In genomic region chr2:131905025-131905424, GRCm38 (mm10) we compare ENCODE assay signal across 27 mouse cellular contexts. TPM values are rescaled to one million over a fixed set of nuclear protein-coding genes. Genes with fewer than 3 reads are reported as not detected.
DNase-seq lines count a peak whose midpoint lies in the region; ATAC-seq lines count a peak whose summit lies in the region.
"Had no signal": no experiment of that assay in that cellular context is flagged by ENCODE, and none has a peak within 500 bp of the region (broad histone marks: within the 10 kb centered on the region; RNA-seq: fewer than 3 reads in every experiment).

No protein-coding gene starts in this region.

- no peaks in the 10 kb centered on the region for H3K27me3 ChIP-seq in megakaryocyte, embryonic 14.5 days (replicated peaks)
- H3K27me3 ChIP-seq in liver, embryonic 12.5 days (replicated peaks): no peaks in the 10 kb centered on the region
- H3K27me3 ChIP-seq in forebrain, embryonic 13.5 days: no peaks in the 10 kb centered on the region
- H3K27me3 ChIP-seq: intestine, embryonic 15.5 days had no signal

- peak overlapping the region; percentile 88 for H3K27ac ChIP-seq in liver, embryonic 12.5 days
- no peak overlapping the region for H3K27ac ChIP-seq in forebrain, embryonic 13.5 days
- H3K27ac ChIP-seq: heart, adult 2 months; hindbrain, embryonic 14.5 days; intestine, embryonic 15.5 days; layer of hippocampus, adult 2 months; limb, embryonic 10.5 days; macrophage had no signal

- WGBS in liver, embryonic 12.5 days (ENCODE audit: insufficient replicate concordance): 5% methylated on average over 5 of the region's 5 CpGs
- 73% methylated on average over 5 of the region's 5 CpGs for WGBS in forebrain, embryonic 13.5 days

- peak overlapping the region; percentile 9 for H3K4me3 ChIP-seq in megakaryocyte, embryonic 14.5 days (replicated peaks)
- H3K4me3 ChIP-seq in liver, embryonic 12.5 days: no peak overlapping the region
- no peak overlapping the region for H3K4me3 ChIP-seq in forebrain, embryonic 13.5 days
- H3K4me3 ChIP-seq: heart, adult 2 months; intestine, embryonic 15.5 days; layer of hippocampus, adult 2 months; limb, embryonic 10.5 days had no signal

- H3K4me2 ChIP-seq in liver, embryonic 12.5 days: peak overlapping the region; percentile 44
- no peak overlapping the region for H3K4me2 ChIP-seq in forebrain, embryonic 13.5 days
- H3K4me2 ChIP-seq: hindbrain, embryonic 14.5 days; intestine, embryonic 15.5 days had no signal

- no peak for ATAC-seq in megakaryocyte, adult 5-6 weeks (ENCODE audit: poor library complexity, severe bottlenecking)
- ATAC-seq in liver, embryonic 12.5 days: peak; percentile 88
- no peak for ATAC-seq in forebrain, embryonic 13.5 days
- ATAC-seq: intestine, embryonic 15.5 days; midbrain, embryonic 16.5 days had no signal

- DNase-seq in c-Kit-positive CD71-positive TER-119-negative erythroid progenitor cells, embryonic 14.5 days (ENCODE audit: low read depth): peak; percentile 60
- DNase-seq in layer of hippocampus, adult 8-10 months (ENCODE audit: low spot score in 2 of 2): no peak
- DNase-seq in right cerebral cortex, postnatal 4 days: no peak
- DNase-seq: B cell, adult 2 months; cerebellum, adult 18-20 months; cerebellum, postnatal 36 days; heart, adult 2 months; heart, postnatal 14 days; lung, adult 2 months; right cerebral cortex, adult 18-20 months; spleen, adult 18-20 months; thymus, postnatal 36 days had no signal

- 0 out of 2 replicates have a peak overlapping the region, but pooled peaks have one; percentile 4 for H3K9ac ChIP-seq in liver, embryonic 12.5 days
- H3K9ac ChIP-seq in forebrain, embryonic 13.5 days: no peak overlapping the region
- H3K9ac ChIP-seq: hindbrain, embryonic 14.5 days; intestine, embryonic 15.5 days had no signal

- peaks cover 49% of the 10 kb centered on the region for H3K4me1 ChIP-seq in megakaryocyte, embryonic 14.5 days
- H3K4me1 ChIP-seq in liver, embryonic 12.5 days: peaks cover 46% of the 10 kb centered on the region
- H3K4me1 ChIP-seq in forebrain, embryonic 13.5 days: 0 out of 2 replicates have a peak, but pooled peaks cover 5% of the 10 kb centered on the region

- no peaks in the 10 kb centered on the region for H3K9me3 ChIP-seq in megakaryocyte, embryonic 14.5 days
- no peaks in the 10 kb centered on the region for H3K9me3 ChIP-seq in liver, embryonic 12.5 days (replicated peaks)
- no peaks in the 10 kb centered on the region for H3K9me3 ChIP-seq in forebrain, embryonic 13.5 days (replicated peaks)
- H3K9me3 ChIP-seq: intestine, embryonic 15.5 days; limb, embryonic 10.5 days had no signal

- H3K36me3 ChIP-seq in megakaryocyte, embryonic 14.5 days (replicated peaks; ENCODE audit: low read length): no peaks in the 10 kb centered on the region
- H3K36me3 ChIP-seq in liver, embryonic 12.5 days: no peaks in the 10 kb centered on the region
- no peaks in the 10 kb centered on the region for H3K36me3 ChIP-seq in forebrain, embryonic 13.5 days (ENCODE audit: poor library complexity, severe bottlenecking)
- H3K36me3 ChIP-seq: intestine, embryonic 15.5 days; limb, embryonic 10.5 days had no signal

RNA-seq across cellular contexts. Expression of gene Prnp, which starts 4.7 kb away (rescaled TPM):
- 8.8 TPM in 1 of 2 replicates, not detected in the other for polyA plus RNA-seq in megakaryocyte, embryonic 14.5 days (2012; ENCODE audit: insufficient read depth, low replicate concordance)
- 0.80 and 1.6 TPM in 2 replicates for total RNA-seq in megakaryocyte, adult 5-6 weeks (2015)
- total RNA-seq in megakaryocyte, adult 5-6 weeks (2017): 1.7 and 2.0 TPM in 2 replicates
- 37.8 and 37.9 TPM in 2 replicates for polyA plus RNA-seq in liver, embryonic 12.5 days (2016; fragmentation: Nextera tagmentation; extraction: Ambion mirVana)
- total RNA-seq in layer of hippocampus, adult 8-10 months (2022): 1,000 to 10,000 TPM; 1,012 to 1,060 (median 1,025) TPM
- 103 and 110 TPM in 2 replicates for polyA plus RNA-seq in forebrain, embryonic 13.5 days (2015; fragmentation: Nextera tagmentation; extraction: Ambion mirVana)

RNA-seq across cellular contexts. Expression of gene Prn, which starts 4.7 kb away (rescaled TPM):
- not detected in 2 replicates for polyA plus RNA-seq in megakaryocyte, embryonic 14.5 days (2012; ENCODE audit: insufficient read depth, low replicate concordance)
- total RNA-seq in megakaryocyte, adult 5-6 weeks (2015): not detected in 2 replicates
- total RNA-seq in megakaryocyte, adult 5-6 weeks (2017): not detected in 2 replicates
- not detected in 2 replicates for polyA plus RNA-seq in liver, embryonic 12.5 days (2016; fragmentation: Nextera tagmentation; extraction: Ambion mirVana)
- total RNA-seq in layer of hippocampus, adult 8-10 months (2022): under 1 TPM in 1 of 4 experiments, not detected in 3; 0.11 TPM
- polyA plus RNA-seq in forebrain, embryonic 13.5 days (2015; fragmentation: Nextera tagmentation; extraction: Ambion mirVana): not detected in 2 replicates
- total RNA-seq: adrenal gland, postnatal 4 days; gastrocnemius, adult 8-10 months; layer of hippocampus, adult 2 months; left cerebral cortex, adult 18-20 months had no signal
- polyA plus RNA-seq: embryonic facial prominence, embryonic 11.5 days; heart, adult 2 months; hindbrain, embryonic 14.5 days; limb, embryonic 10.5 days; lung, adult 2 months; macrophage; midbrain, embryonic 16.5 days had no signal

RNA-seq across cellular contexts. Expression of gene Erv3, which starts 45.5 kb away (rescaled TPM):
- polyA plus RNA-seq in megakaryocyte, embryonic 14.5 days (2012; ENCODE audit: insufficient read depth, low replicate concordance): not detected in 2 replicates
- not detected in 2 replicates for total RNA-seq in megakaryocyte, adult 5-6 weeks (2015)
- total RNA-seq in megakaryocyte, adult 5-6 weeks (2017): not detected in 2 replicates
- not detected in 2 replicates for polyA plus RNA-seq in liver, embryonic 12.5 days (2016; fragmentation: Nextera tagmentation; extraction: Ambion mirVana)
- total RNA-seq in layer of hippocampus, adult 8-10 months (2022): under 1 TPM; 0.12 to 0.36 (median 0.29) TPM
- polyA plus RNA-seq in forebrain, embryonic 13.5 days (2015; fragmentation: Nextera tagmentation; extraction: Ambion mirVana): not detected in 2 replicates
- total RNA-seq: adrenal gland, postnatal 4 days; gastrocnemius, adult 8-10 months; heart, adult 2 months; heart, postnatal 14 days had no signal
- polyA plus RNA-seq: embryonic facial prominence, embryonic 11.5 days; heart, adult 2 months; intestine, embryonic 15.5 days; kidney, embryonic 16.5 days; limb, embryonic 10.5 days; lung, adult 2 months; macrophage; midbrain, embryonic 16.5 days had no signal

RNA-seq across cellular contexts. Expression of gene Prnd, which starts 45.6 kb away (rescaled TPM):
- not detected in 2 replicates for polyA plus RNA-seq in megakaryocyte, embryonic 14.5 days (2012; ENCODE audit: insufficient read depth, low replicate concordance)
- total RNA-seq in megakaryocyte, adult 5-6 weeks (2015): not detected in 2 replicates
- total RNA-seq in megakaryocyte, adult 5-6 weeks (2017): not detected in 2 replicates
- polyA plus RNA-seq in liver, embryonic 12.5 days (2016; fragmentation: Nextera tagmentation; extraction: Ambion mirVana): 0.41 and 0.84 TPM in 2 replicates
- under 1 TPM in 2 of 4 experiments, not detected in 2; 0.13 to 0.19 TPM for total RNA-seq in layer of hippocampus, adult 8-10 months (2022)
- 7.3 and 7.7 TPM in 2 replicates for polyA plus RNA-seq in forebrain, embryonic 13.5 days (2015; fragmentation: Nextera tagmentation; extraction: Ambion mirVana)
- total RNA-seq: layer of hippocampus, adult 2 months; left cerebral cortex, adult 18-20 months had no signal
- polyA plus RNA-seq: macrophage had no signal
